Mouse (Mus musculus) embryonic facial prominence, embryonic 11.5 days (tissue): Measurements from ENCODE around the gene Tctex1d2. TPM values are rescaled to one million over a fixed set of nuclear protein-coding genes. Genes with fewer than 3 reads are reported as not detected.

Experiments used
- ATAC-seq: fragments of 200-750 bp; cut with Nextera tagmentation; replicated peaks from 2 replicates; pipeline ENCODE4 v1.8.0; 2017; ENCODE audit warnings: low read depth; ENCODE audit not compliant: insufficient number of reproducible peaks, low FRiP score, low TSS enrichment
- DNase-seq: peaks from one replicate; pipeline ENCODE4 v3.0.0-alpha.2; 2015; ENCODE audit warnings: low spot score
- H3K27ac ChIP-seq: fragments of 300-500 bp; sonication (generic); replicated peaks from 2 replicates; pipeline ENCODE4 v1.5.1; 2014; ENCODE audit warnings: mild to moderate bottlenecking, low read depth, low read length, control low read depth
- H3K27me3 ChIP-seq: fragments of 300-500 bp; sonication (generic); 2 replicates; pipeline ENCODE4 v1.6.1; 2014; ENCODE audit warnings: mild to moderate bottlenecking, low read length, moderate library complexity, mixed read lengths; ENCODE audit not compliant: control insufficient read depth, insufficient read depth
- H3K36me3 ChIP-seq: fragments of 300-500 bp; sonication (generic); replicated peaks from 2 replicates; pipeline ENCODE4 v1.6.1; 2014; ENCODE audit warnings: low read depth, mild to moderate bottlenecking, low read length, moderate library complexity, mixed read lengths; ENCODE audit not compliant: control insufficient read depth, insufficient read depth
- H3K4me1 ChIP-seq: fragments of 300-500 bp; sonication (generic); 2 replicates; pipeline ENCODE4 v1.6.1; 2014; ENCODE audit warnings: low read length, mixed read lengths; ENCODE audit not compliant: control insufficient read depth, insufficient read depth
- H3K4me2 ChIP-seq: fragments of 300-500 bp; sonication (generic); 2 replicates; pipeline ENCODE4 v1.6.1; 2014; ENCODE audit warnings: low read depth, mild to moderate bottlenecking, control low read depth, low read length, moderate library complexity
- H3K4me3 ChIP-seq: fragments of 300-500 bp; sonication (generic); 2 replicates; pipeline ENCODE4 v1.5.1; 2014; ENCODE audit warnings: low read depth, low read length, control low read depth
- H3K9ac ChIP-seq: fragments of 300-500 bp; sonication (generic); replicated peaks from 2 replicates; pipeline ENCODE4 v1.6.1; 2014; ENCODE audit warnings: mild to moderate bottlenecking, control low read depth, low read length
- H3K9me3 ChIP-seq: fragments of 300-500 bp; sonication (generic); replicated peaks from 2 replicates; pipeline ENCODE4 v1.6.1; 2016; ENCODE audit warnings: mild to moderate bottlenecking, low read length, inconsistent platforms, mixed read lengths; ENCODE audit not compliant: control insufficient read depth
- WGBS: fragments of 180-500 bp; shearing (Covaris S2); extraction: QIAGEN DNeasy Blood & Tissue Kit; methylation state at CpG from one replicate; pipeline ENCODE4 v1.1.7; 2014; 5-methylcytosine and 5-hydroxymethylcytosine counted together
- polyA plus RNA-seq: library from polyadenylated mRNA; unstranded; fragments of >200 nt; fragmentation: Nextera tagmentation; extraction: Ambion mirVana; gene quantifications from 2 replicates; pipeline ENCODE4 v1.2.1, GENCODE M21; 2014

Gene Tctex1d2
- polyA plus RNA-seq, 1 experiment from 2014 or later, result 31.9 TPM

DNA sequence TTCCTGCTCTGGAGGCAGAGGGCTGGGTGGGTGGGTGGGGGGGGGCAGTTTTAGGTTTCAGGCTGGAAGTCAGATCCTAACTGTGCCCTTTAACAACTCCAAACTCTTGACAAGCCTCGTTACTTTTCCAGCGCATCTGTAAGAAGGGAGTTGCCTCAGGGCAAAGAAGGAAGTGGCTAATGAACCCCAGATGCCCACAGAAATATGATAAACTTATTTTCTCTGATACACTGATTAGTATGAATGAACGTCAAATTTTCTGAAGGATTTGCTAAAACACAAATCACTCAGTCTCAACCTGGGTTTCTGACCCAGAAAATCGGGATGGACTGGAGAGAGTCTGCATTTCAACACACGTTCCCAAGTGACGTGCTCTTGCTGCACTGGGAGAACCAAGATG is 12.8 kb upstream of the Tctex1d2 start:
- Histone ChIP-seq H3K9me3 (no peaks in the 10 kb centered on the region), H3K27ac (no peak overlapping the region), H3K4me3 (no peak overlapping the region), H3K9ac (no peak overlapping the region), H3K4me1 (no peaks in the 10 kb centered on the region), H3K27me3 (no peaks in the 10 kb centered on the region), H3K4me2 (no peak overlapping the region), H3K36me3 (no peaks in the 10 kb centered on the region)
- WGBS, result 33% methylated on average over 6 of the region's 6 CpGs
- DNase-seq (peak; percentile 74), ATAC-seq (no peak)

- H3K36me3 ChIP-seq, result no peaks in the 10 kb centered on the region
- H3K27me3 ChIP-seq, result no peaks in the 10 kb centered on the region
- DNase-seq (no peak), ATAC-seq (no peak)
- no peaks in the 10 kb centered on the region for H3K9me3 ChIP-seq
- no peak overlapping the region for H3K4me3 ChIP-seq
- no peaks in the 10 kb centered on the region for H3K4me1 ChIP-seq
- no peak overlapping the region for H3K27ac ChIP-seq
- H3K9ac ChIP-seq, result no peak overlapping the region
- WGBS, result 86% methylated on average over 10 of the region's 10 CpGs
- no peak overlapping the region for H3K4me2 ChIP-seq
These were observed 11.8 kb upstream of the Tctex1d2 start for GRCm38 (mm10) chr16:32407730-32408129.

GRCm38 (mm10) chr16:32417457-32417856 is 2.0 kb upstream of the Tctex1d2 start:
- no peaks in the 10 kb centered on the region for H3K9me3 ChIP-seq
- no peak overlapping the region for H3K27ac ChIP-seq
- no peaks in the 10 kb centered on the region for H3K36me3 ChIP-seq
- no peaks in the 10 kb centered on the region for H3K4me1 ChIP-seq
- no peak overlapping the region for H3K4me3 ChIP-seq
- WGBS, result 54% methylated on average over 1 of the region's 1 CpGs
- H3K9ac ChIP-seq, result no peak overlapping the region
- H3K4me2 ChIP-seq, result no peak overlapping the region
- ATAC-seq (no peak), DNase-seq (no peak)
- no peaks in the 10 kb centered on the region for H3K27me3 ChIP-seq

DNA sequence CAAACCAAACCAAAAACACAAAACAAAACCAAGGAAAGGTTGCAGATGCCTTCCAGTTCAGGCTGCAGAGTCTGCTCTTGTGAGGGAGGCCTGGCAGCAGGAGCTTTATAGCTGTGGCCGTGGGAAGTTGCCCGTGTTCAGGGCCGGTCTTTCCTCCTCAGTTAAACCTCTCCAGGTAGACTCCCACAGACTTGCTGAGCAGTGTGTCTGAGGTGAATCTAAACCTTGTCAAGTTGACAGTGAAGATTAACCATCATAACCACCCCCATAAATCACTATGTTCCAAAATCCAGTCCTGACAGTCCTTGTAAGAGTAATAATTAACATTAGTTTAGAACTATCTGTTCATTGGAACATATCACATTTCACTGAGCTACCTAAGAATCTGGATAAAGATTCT is 8.0 kb downstream of the Tctex1d2 start:
- 84% methylated on average over 3 of the region's 3 CpGs for WGBS
- DNase-seq (no peak), ATAC-seq (no peak)
- Histone ChIP-seq H3K9me3 (no peaks in the 10 kb centered on the region), H3K9ac (no peak overlapping the region), H3K4me2 (no peak overlapping the region), H3K4me1 (no peaks in the 10 kb centered on the region; the same call in 1 of the 2 replicates), H3K27ac (no peak overlapping the region), H3K4me3 (no peak overlapping the region), H3K27me3 (no peaks in the 10 kb centered on the region), H3K36me3 (no peaks in the 10 kb centered on the region)

DNA sequence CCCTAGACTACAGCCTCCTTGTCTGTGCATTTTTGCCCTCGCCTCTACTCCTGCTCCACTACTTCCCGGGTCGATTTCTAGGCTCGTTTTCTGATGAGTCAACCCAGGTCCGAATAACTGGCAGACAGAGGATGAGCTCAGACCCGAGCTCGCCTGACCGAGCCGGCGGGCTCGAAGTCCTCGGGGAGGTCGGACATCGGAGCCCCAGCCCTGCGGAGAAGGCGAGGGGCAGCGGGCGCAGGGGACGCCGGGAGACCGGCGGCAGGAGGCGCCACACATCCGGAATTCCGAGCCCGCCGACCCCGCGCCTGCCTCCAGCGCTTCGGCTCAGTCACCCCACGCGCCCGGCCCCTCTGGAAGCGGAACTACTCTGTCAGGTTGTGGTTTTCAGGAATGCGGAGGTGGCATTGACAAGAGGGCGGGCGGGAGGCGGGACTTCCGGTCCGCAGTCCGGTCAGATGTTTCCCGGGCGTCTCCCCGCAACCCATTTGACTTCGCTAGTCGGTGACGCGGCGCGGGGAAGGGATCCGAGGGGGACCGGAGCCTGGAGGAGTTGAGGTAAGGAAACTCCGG is 11.1 kb downstream of the Tctex1d2 start, which contains the start of gene Pcyt1a:
Gene Pcyt1a, plus strand, starts transcription at position 448 of the 573 bp plus-strand sequence.
- H3K4me3 ChIP-seq, result peak within 1 kb of the TSS; percentile 67
- peak within 1 kb of the TSS; percentile 80 for H3K9ac ChIP-seq

DNA sequence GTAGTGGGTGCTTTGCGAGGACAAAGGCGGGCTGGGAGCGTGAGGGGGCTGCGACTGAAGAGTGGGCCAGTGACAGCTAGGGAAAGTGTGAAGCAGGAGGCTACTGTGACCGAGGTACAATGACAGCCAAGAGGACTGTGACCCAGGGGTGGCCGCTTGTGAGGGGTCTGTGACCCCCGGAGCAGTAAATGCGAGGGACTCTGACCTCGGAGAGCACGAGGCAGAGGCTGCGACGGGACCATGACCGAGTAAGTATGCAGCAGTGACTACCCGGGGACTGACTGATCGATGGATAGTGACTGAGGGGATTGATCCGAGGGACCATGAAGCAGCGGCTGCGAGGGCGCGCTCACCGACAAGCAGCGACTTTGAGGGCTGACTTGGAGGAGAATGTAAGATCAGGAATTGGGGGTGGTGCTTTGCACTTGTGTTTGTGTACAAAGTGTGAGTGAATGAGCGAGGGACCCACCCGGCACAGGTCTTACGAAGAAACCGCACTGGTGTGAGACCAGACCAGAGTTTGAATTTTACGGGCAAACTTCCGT is 11.6 kb downstream of the Tctex1d2 start:
- Histone ChIP-seq H3K9me3 (no peaks in the 10 kb centered on the region), H3K27me3 (no peaks in the 10 kb centered on the region), H3K9ac (peak overlapping the region; percentile 80), H3K4me2 (peak overlapping the region; percentile 57), H3K27ac (no peak overlapping the region), H3K4me1 (no peaks in the 10 kb centered on the region; the same call in 1 of the 2 replicates), H3K4me3 (peak overlapping the region; percentile 67), H3K36me3 (no peaks in the 10 kb centered on the region)
- ATAC-seq (peak; percentile 66), DNase-seq (peak; percentile 6)
- WGBS, result 2% methylated on average over 28 of the region's 28 CpGs

More for the DNA sequence above, 11.1 kb downstream of the Tctex1d2 start, which contains the start of gene Pcyt1a:
- H3K27ac ChIP-seq, result peak within 1 kb of the TSS; percentile 63
- no peaks in the 10 kb centered on the region for H3K36me3 ChIP-seq
- H3K27me3 ChIP-seq, result no peaks in the 10 kb centered on the region
- ATAC-seq (peak; percentile 95), DNase-seq (peak; percentile 95)
- no peaks in the 10 kb centered on the region; the same call in 1 of the 2 replicates for H3K4me1 ChIP-seq
- H3K9me3 ChIP-seq, result no peaks in the 10 kb centered on the region
- H3K4me2 ChIP-seq, result peak within 1 kb of the TSS; percentile 57
- under 1% methylated on average over 54 of the region's 54 CpGs for WGBS

- Histone ChIP-seq H3K4me2 (no peak overlapping the region), H3K9ac (no peak overlapping the region), H3K27me3 (no peaks in the 10 kb centered on the region), H3K4me1 (no peaks in the 10 kb centered on the region; the same call in 1 of the 2 replicates), H3K9me3 (no peaks in the 10 kb centered on the region), H3K27ac (no peak overlapping the region), H3K36me3 (no peaks in the 10 kb centered on the region), H3K4me3 (no peak overlapping the region; the same call in 1 of the 2 replicates)
- ATAC-seq (no peak), DNase-seq (no peak)
- 85% methylated on average over 1 of the region's 1 CpGs for WGBS
These were observed 12.4 kb downstream of the Tctex1d2 start for GRCm38 (mm10) chr16:32431926-32432325.

DNA sequence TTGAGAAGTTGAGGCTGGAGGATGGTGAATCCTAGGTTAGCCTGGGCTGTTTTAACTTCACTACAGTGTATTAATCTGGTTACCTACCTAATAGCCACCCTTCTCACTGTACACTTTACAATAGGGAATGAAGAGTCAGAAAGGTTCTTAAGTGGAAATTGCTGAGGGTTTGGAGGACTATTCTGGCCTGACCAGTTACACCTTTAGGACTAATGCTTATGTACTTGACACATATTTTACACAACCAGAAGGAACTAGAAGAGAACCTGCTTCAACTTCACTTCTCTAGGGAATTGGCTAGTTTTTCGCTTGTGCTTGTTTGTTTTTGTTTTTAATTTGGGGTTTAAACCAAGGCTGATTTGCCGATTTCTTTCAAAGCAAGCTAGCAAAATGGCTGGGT is 13.6 kb downstream of the Tctex1d2 start:
- Histone ChIP-seq H3K27me3 (no peaks in the 10 kb centered on the region), H3K4me1 (no peaks in the 10 kb centered on the region; the same call in 1 of the 2 replicates), H3K4me3 (no peak overlapping the region), H3K27ac (no peak overlapping the region), H3K4me2 (no peak overlapping the region), H3K9ac (no peak overlapping the region), H3K9me3 (no peaks in the 10 kb centered on the region), H3K36me3 (no peaks in the 10 kb centered on the region)
- 69% methylated on average over 2 of the region's 2 CpGs for WGBS
- no peak for DNase-seq
- no peak for ATAC-seq
